Mouse (Mus musculus) heart, embryonic 11.5 days (tissue): ENCODE measurements around the gene Lmntd2. TPM values are rescaled to one million over a fixed set of nuclear protein-coding genes. Genes with fewer than 3 reads are reported as not detected.
A peak's percentile ranks its signal among the peaks of the same experiment; 100 is the strongest.

Experiments
- ATAC-seq: fragments of 200-750 bp; cut with Nextera tagmentation; replicated peaks from 2 replicates; pipeline ENCODE4 v1.8.0; 2017; ENCODE audit warnings: moderate library complexity; ENCODE audit not compliant: insufficient number of reproducible peaks, low FRiP score, low TSS enrichment
- H3K27ac ChIP-seq: fragments of 300-500 bp; sonication (generic); 2 replicates; pipeline ENCODE4 v1.5.1; 2014; ENCODE audit warnings: mild to moderate bottlenecking, low read depth, low read length
- H3K27me3 ChIP-seq: fragments of 300-500 bp; sonication (generic); 2 replicates; pipeline ENCODE4 v1.6.1; 2014; ENCODE audit warnings: mild to moderate bottlenecking, low read length, mixed read lengths; ENCODE audit not compliant: control insufficient read depth, insufficient read depth
- H3K36me3 ChIP-seq: fragments of 300-500 bp; sonication (generic); 2 replicates; pipeline ENCODE4 v1.6.1; 2014; ENCODE audit warnings: mild to moderate bottlenecking, low read length, moderate library complexity, mixed read lengths; ENCODE audit not compliant: control insufficient read depth, insufficient read depth
- H3K4me1 ChIP-seq: fragments of 300-500 bp; sonication (generic); 2 replicates; pipeline ENCODE4 v1.6.1; 2014; ENCODE audit warnings: low read length; ENCODE audit not compliant: control insufficient read depth, insufficient read depth
- H3K4me2 ChIP-seq: fragments of 300-500 bp; sonication (generic); 2 replicates; pipeline ENCODE4 v1.6.1; 2014; ENCODE audit warnings: mild to moderate bottlenecking, moderate library complexity
- H3K4me3 ChIP-seq: fragments of 300-500 bp; sonication (generic); 2 replicates; pipeline ENCODE4 v1.5.1; 2014; ENCODE audit warnings: low read depth, low read length
- H3K9ac ChIP-seq: fragments of 300-500 bp; sonication (generic); 2 replicates; pipeline ENCODE4 v1.6.1; 2014; ENCODE audit warnings: mild to moderate bottlenecking, low read depth, low read length, moderate library complexity
- H3K9me3 ChIP-seq: fragments of 300-500 bp; sonication (generic); replicated peaks from 2 replicates; pipeline ENCODE4 v1.6.1; 2016; ENCODE audit warnings: low read length; ENCODE audit not compliant: control insufficient read depth
- WGBS: fragments of 180-500 bp; shearing (Covaris S2); extraction: QIAGEN DNeasy Blood & Tissue Kit; methylation state at CpG from one replicate; pipeline ENCODE4 v1.1.7; 2014; ENCODE audit not compliant: insufficient replicate concordance; 5-methylcytosine and 5-hydroxymethylcytosine counted together
- polyA plus RNA-seq: library from polyadenylated mRNA; unstranded; fragments of >200 nt; fragmentation: Nextera tagmentation; extraction: Ambion mirVana; gene quantifications from 2 replicates; pipeline ENCODE4 v1.2.1, GENCODE M21; 2014

The Lmntd2 gene
- polyA plus RNA-seq, 1 experiment from 2014 or later = 0.99 TPM

- peak within 1 kb of the TSS; percentile 86 for H3K27ac ChIP-seq
- peak within 1 kb of the TSS; percentile 97 for H3K4me3 ChIP-seq
- H3K27me3 ChIP-seq = no peaks in the 10 kb centered on the region
- peak within 1 kb of the TSS; percentile 98 for H3K9ac ChIP-seq
- H3K4me1 ChIP-seq = peaks cover 13% of the 10 kb centered on the region
- peak within 1 kb of the TSS; percentile 76 for H3K4me2 ChIP-seq
- WGBS = under 1% methylated on average over 73 of the region's 76 CpGs
- ATAC-seq = peak; percentile 87
- H3K9me3 ChIP-seq = no peaks in the 10 kb centered on the region
- peaks cover 19% of the 10 kb centered on the region for H3K36me3 ChIP-seq
Measured at GRCm38 (mm10) chr7:141228279-141229067, 14.6 kb upstream of the Lmntd2 start, which contains the start of gene Phrf1. TSS of gene Phrf1 (plus strand) at chr7:141228784.

- no peak for ATAC-seq
- Histone ChIP-seq H3K4me2 (peak overlapping the region; percentile 76), H3K4me3 (peak overlapping the region; percentile 97), H3K36me3 (peaks cover 12% of the 10 kb centered on the region), H3K27me3 (no peaks in the 10 kb centered on the region), H3K27ac (peak overlapping the region; percentile 86; the same call in 1 of the 2 replicates), H3K9me3 (no peaks in the 10 kb centered on the region), H3K9ac (peak overlapping the region; percentile 98), H3K4me1 (peaks cover 14% of the 10 kb centered on the region)
- WGBS = 76% methylated on average over 4 of the region's 4 CpGs
Measured at GRCm38 (mm10) chr7:141227796-141228195, 13.9 kb upstream of the Lmntd2 start.

GRCm38 (mm10) chr7:141226535-141226934 is 12.7 kb upstream of the Lmntd2 start:
- ATAC-seq = no peak
- Histone ChIP-seq H3K9me3 (no peaks in the 10 kb centered on the region), H3K27ac (no peak overlapping the region), H3K9ac (no peak overlapping the region), H3K4me1 (peaks cover 23% of the 10 kb centered on the region), H3K36me3 (peaks cover 6% of the 10 kb centered on the region; the same call in 1 of the 2 replicates), H3K4me3 (no peak overlapping the region), H3K4me2 (no peak overlapping the region), H3K27me3 (no peaks in the 10 kb centered on the region)
- 82% methylated on average over 6 of the region's 6 CpGs for WGBS

GRCm38 (mm10) chr7:141222696-141223215 is 8.9 kb upstream of the Lmntd2 start:
- peak overlapping the region; percentile 92; the same call in 1 of the 2 replicates for H3K4me2 ChIP-seq
- ATAC-seq = no peak
- 0 out of 2 replicates have a peak overlapping the region, but pooled peaks have one; percentile 43 for H3K9ac ChIP-seq
- WGBS = 90% methylated on average over 4 of the region's 4 CpGs
- peaks cover 17% of the 10 kb centered on the region for H3K4me1 ChIP-seq
- no peaks in the 10 kb centered on the region for H3K9me3 ChIP-seq
- H3K27me3 ChIP-seq = no peaks in the 10 kb centered on the region
- peak overlapping the region; percentile 86 for H3K27ac ChIP-seq
- no peak overlapping the region for H3K4me3 ChIP-seq
- no peaks in the 10 kb centered on the region for H3K36me3 ChIP-seq

GRCm38 (mm10) chr7:141222126-141222467 is 8.2 kb upstream of the Lmntd2 start:
- 10% methylated on average over 8 of the region's 8 CpGs for WGBS
- ATAC-seq = no peak
- peak overlapping the region; percentile 68 for H3K4me3 ChIP-seq
- H3K36me3 ChIP-seq = no peaks in the 10 kb centered on the region
- H3K27ac ChIP-seq = peak overlapping the region; percentile 86
- peak overlapping the region; percentile 67 for H3K9ac ChIP-seq
- H3K27me3 ChIP-seq = no peaks in the 10 kb centered on the region
- no peaks in the 10 kb centered on the region for H3K9me3 ChIP-seq
- peaks cover 17% of the 10 kb centered on the region for H3K4me1 ChIP-seq
- H3K4me2 ChIP-seq = peak overlapping the region; percentile 92

- Histone ChIP-seq H3K4me3 (peak overlapping the region; percentile 68), H3K27me3 (no peaks in the 10 kb centered on the region), H3K9ac (peak overlapping the region; percentile 87), H3K4me1 (peaks cover 23% of the 10 kb centered on the region), H3K4me2 (peak overlapping the region; percentile 92), H3K27ac (peak overlapping the region; percentile 86), H3K9me3 (no peaks in the 10 kb centered on the region), H3K36me3 (no peaks in the 10 kb centered on the region)
- 4% methylated on average over 43 of the region's 44 CpGs for WGBS
- ATAC-seq = peak; percentile 97
Measured at GRCm38 (mm10) chr7:141221249-141222125, 7.6 kb upstream of the Lmntd2 start.

- Histone ChIP-seq H3K9me3 (no peaks in the 10 kb centered on the region), H3K36me3 (no peaks in the 10 kb centered on the region), H3K27ac (no peak overlapping the region), H3K27me3 (no peaks in the 10 kb centered on the region), H3K4me1 (peaks cover 27% of the 10 kb centered on the region), H3K9ac (peak overlapping the region; percentile 87; the same call in 1 of the 2 replicates), H3K4me3 (peak overlapping the region; percentile 68), H3K4me2 (peak overlapping the region; percentile 92)
- 87% methylated on average over 1 of the region's 1 CpGs for WGBS
- no peak for ATAC-seq
Measured at GRCm38 (mm10) chr7:141220377-141220776, 6.5 kb upstream of the Lmntd2 start.

- no peak for ATAC-seq
- H3K4me3 ChIP-seq = no peak overlapping the region
- WGBS = 92% methylated on average over 1 of the region's 1 CpGs
- peak overlapping the region; percentile 92; the same call in 1 of the 2 replicates for H3K4me2 ChIP-seq
- no peaks in the 10 kb centered on the region for H3K36me3 ChIP-seq
- H3K27me3 ChIP-seq = no peaks in the 10 kb centered on the region
- peaks cover 32% of the 10 kb centered on the region for H3K4me1 ChIP-seq
- H3K9ac ChIP-seq = peak overlapping the region; percentile 34; the same call in 1 of the 2 replicates
- no peak overlapping the region for H3K27ac ChIP-seq
- no peaks in the 10 kb centered on the region for H3K9me3 ChIP-seq
Measured at GRCm38 (mm10) chr7:141219558-141220099, 5.7 kb upstream of the Lmntd2 start.
